Mouse (Mus musculus): ENCODE data around the gene Gba2. TPM values are rescaled to one million over a fixed set of nuclear protein-coding genes. Genes with fewer than 3 reads are reported as not detected.

The Gba2 gene
- polyA plus RNA-seq, 1 experiment from 2014 or later = 39.2 TPM

DNA sequence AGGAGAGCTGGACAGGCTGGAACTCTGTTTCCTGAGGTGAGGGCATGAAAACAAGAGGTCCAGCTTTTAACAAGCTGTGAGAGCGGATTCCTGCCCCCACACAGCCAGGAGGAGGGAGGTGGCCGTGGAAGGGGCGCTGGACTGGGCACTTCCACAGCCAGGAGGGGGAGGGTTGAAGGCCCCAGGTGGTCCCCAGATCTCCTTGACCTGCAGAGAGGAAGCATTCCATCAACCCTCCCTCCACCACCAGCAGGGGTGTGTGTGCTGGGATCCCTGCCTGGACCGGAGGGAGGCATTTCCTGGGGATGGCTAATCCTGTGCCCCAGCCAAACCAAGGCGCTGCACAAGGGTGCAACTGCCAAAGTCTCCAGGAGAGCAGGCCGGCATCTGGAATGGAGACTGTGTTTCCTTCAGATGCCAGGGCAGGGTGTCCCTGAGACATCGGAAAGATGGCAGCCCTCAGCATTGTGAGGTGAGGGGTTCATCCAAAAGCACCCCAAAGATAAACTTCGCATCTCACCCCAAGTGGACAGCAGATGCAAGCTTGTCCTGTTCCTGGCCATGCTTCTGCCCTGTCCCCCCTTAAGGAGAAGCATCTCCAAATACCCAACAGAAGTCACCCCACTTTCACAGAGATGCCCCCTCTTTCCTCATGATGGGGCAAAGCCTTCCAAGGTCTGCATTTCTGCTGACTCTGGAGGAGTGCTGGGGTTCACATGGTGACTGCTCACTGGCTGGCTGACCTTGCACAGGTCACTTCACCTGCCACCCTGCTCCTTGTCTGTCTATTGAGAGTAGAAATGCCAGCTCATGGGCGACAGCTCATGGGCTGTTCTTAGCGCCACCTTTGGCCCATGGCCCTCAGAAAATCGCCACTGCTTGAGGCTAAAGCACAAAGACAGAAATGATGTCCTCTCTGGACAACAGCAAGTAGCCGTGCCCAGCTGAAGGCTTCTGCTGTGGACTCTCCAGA is 6.1 kb upstream of the Gba2 start, which contains the start of gene Msmp:
TSS of gene Msmp (minus strand) at position 51 of the 973 bp plus-strand sequence.
- no peak within 1 kb of the TSS for H3K4me3 ChIP-seq (ENCODE audit: low read depth, low read length)
- WGBS = 71% methylated on average over 12 of the region's 12 CpGs
- H3K27me3 ChIP-seq (replicated peaks; ENCODE audit: control insufficient read depth, insufficient read depth, low read length) = no peaks in the 10 kb centered on the region
- H3K4me2 ChIP-seq (ENCODE audit: low read length) = no peak within 1 kb of the TSS
- no peak for ATAC-seq
- H3K4me1 ChIP-seq (ENCODE audit: control insufficient read depth, insufficient read depth, low read length) = peaks cover 3% of the 10 kb centered on the region; the same call in 1 of the 2 replicates
- no peak within 1 kb of the TSS; the same call in 1 of the 2 replicates for H3K27ac ChIP-seq (ENCODE audit: low read depth, low read length)
- H3K36me3 ChIP-seq (ENCODE audit: control insufficient read depth, insufficient read depth, low read length) = peaks cover 48% of the 10 kb centered on the region
- no peaks in the 10 kb centered on the region for H3K9me3 ChIP-seq (replicated peaks; ENCODE audit: control insufficient read depth, low read length)
- no peak for DNase-seq (ENCODE audit: low spot score)
- H3K9ac ChIP-seq (ENCODE audit: low read length) = no peak within 1 kb of the TSS

DNA sequence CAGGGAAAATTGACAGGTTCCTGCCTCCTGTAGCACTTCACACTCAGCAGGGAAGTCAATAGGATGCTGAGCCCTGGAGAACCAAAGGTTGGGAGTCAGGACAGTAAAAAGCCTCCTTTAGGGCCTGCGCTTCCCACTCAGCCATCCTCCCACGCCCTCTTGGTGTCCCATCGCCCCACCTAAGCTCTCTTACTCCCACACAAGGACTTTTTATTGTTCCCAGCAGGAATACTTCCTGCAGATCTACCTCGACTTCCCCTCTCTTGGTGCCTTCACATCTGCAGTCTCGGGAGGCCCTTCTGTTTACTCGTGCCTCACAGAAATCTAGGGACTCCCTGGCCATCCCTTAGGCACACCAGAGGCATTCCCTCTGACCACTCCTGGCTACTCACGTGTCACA is 4.7 kb upstream of the Gba2 start:
- Histone ChIP-seq H3K9me3 (replicated peaks; ENCODE audit: control insufficient read depth, low read length) (no peaks in the 10 kb centered on the region), H3K4me1 (ENCODE audit: control insufficient read depth, insufficient read depth, low read length) (peaks cover 6% of the 10 kb centered on the region; the same call in 1 of the 2 replicates), H3K4me2 (ENCODE audit: low read length) (no peak overlapping the region), H3K36me3 (ENCODE audit: control insufficient read depth, insufficient read depth, low read length) (peaks cover 48% of the 10 kb centered on the region), H3K9ac (ENCODE audit: low read length) (no peak overlapping the region), H3K27ac (ENCODE audit: low read depth, low read length) (no peak overlapping the region), H3K27me3 (replicated peaks; ENCODE audit: control insufficient read depth, insufficient read depth, low read length) (no peaks in the 10 kb centered on the region), H3K4me3 (ENCODE audit: low read depth, low read length) (no peak overlapping the region)
- DNase-seq (ENCODE audit: low spot score) (no peak), ATAC-seq (no peak)
- WGBS = 79% methylated on average over 7 of the region's 7 CpGs

DNA sequence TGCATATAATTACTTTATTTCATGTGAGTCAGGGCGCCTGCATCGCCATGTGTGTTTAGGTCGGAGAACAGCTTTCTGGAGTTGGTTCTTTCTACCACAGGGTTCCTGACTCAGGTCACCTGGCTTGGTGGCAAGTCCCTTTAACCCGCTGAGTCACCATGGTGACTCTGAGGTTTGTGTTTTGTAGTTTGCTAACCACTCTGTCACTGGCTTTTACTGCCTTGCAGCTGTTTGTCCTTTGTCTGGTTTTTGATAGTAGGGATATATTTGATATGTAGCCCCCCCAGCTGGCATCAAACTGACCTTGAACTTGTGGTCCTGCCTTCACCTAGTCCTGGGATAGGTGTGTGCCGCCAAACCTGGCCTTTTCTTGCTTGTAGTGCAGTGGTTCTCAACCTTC is 3.6 kb upstream of the Gba2 start:
- DNase-seq (ENCODE audit: low spot score) (no peak), ATAC-seq (no peak)
- peaks cover 48% of the 10 kb centered on the region for H3K36me3 ChIP-seq (ENCODE audit: control insufficient read depth, insufficient read depth, low read length)
- H3K27me3 ChIP-seq (replicated peaks; ENCODE audit: control insufficient read depth, insufficient read depth, low read length) = no peaks in the 10 kb centered on the region
- H3K27ac ChIP-seq (ENCODE audit: low read depth, low read length) = no peak overlapping the region
- H3K4me2 ChIP-seq (ENCODE audit: low read length) = no peak overlapping the region
- no peak overlapping the region for H3K4me3 ChIP-seq (ENCODE audit: low read depth, low read length)
- H3K9ac ChIP-seq (ENCODE audit: low read length) = no peak overlapping the region
- WGBS = 89% methylated on average over 5 of the region's 5 CpGs
- H3K9me3 ChIP-seq (replicated peaks; ENCODE audit: control insufficient read depth, low read length) = no peaks in the 10 kb centered on the region
- peaks cover 14% of the 10 kb centered on the region for H3K4me1 ChIP-seq (ENCODE audit: control insufficient read depth, insufficient read depth, low read length)

DNA sequence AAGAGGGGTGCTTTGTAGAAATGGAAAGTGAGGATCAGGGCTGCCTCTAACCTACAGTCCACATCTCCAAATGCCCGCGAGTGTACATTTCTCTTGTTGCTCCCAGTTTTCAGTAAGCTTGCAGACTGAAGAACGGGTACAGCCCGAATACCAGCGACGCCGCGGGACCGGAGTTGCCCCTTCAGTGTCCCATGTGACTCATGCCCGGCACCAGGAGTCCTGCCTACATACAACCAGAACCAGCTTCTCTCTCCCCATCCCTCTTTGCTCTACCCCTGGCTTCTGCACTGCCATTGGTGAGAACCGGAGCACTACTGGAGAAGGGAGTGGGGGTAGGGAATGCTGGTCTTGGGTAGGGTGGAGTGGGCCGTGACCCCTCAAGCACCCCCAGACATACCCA is 2.7 kb upstream of the Gba2 start:
- no peaks in the 10 kb centered on the region for H3K9me3 ChIP-seq (replicated peaks; ENCODE audit: control insufficient read depth, low read length)
- no peak for ATAC-seq
- no peak overlapping the region for H3K4me3 ChIP-seq (ENCODE audit: low read depth, low read length)
- no peaks in the 10 kb centered on the region for H3K27me3 ChIP-seq (replicated peaks; ENCODE audit: control insufficient read depth, insufficient read depth, low read length)
- H3K36me3 ChIP-seq (ENCODE audit: control insufficient read depth, insufficient read depth, low read length) = peaks cover 48% of the 10 kb centered on the region
- no peak overlapping the region for H3K9ac ChIP-seq (ENCODE audit: low read length)
- peaks cover 22% of the 10 kb centered on the region for H3K4me1 ChIP-seq (ENCODE audit: control insufficient read depth, insufficient read depth, low read length)
- 97% methylated on average over 12 of the region's 12 CpGs for WGBS
- H3K27ac ChIP-seq (ENCODE audit: low read depth, low read length) = no peak overlapping the region
- H3K4me2 ChIP-seq (ENCODE audit: low read length) = no peak overlapping the region
- no peak for DNase-seq (ENCODE audit: low spot score)

DNA sequence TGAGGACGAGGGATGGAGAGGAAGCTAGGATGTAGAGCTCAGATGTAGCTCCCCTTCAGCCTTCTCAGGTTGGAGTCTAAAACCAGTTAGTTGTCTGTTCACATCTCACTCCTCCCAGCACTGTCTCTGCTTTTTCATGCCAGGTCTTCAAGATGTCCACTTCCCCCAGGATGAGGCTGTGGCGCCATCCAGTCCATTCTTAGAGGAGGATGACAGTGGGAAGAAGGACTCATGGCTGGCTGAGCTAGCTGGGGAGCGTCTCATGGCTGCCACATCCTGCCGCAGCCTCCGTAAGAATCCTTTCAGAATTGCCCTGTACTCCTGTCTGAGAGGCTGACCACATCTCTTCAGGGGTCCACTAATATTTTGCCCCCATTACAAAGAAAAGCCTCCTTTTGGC is 2.0 kb upstream of the Gba2 start:
- H3K9ac ChIP-seq (ENCODE audit: low read length) = no peak overlapping the region
- 98% methylated on average over 5 of the region's 5 CpGs for WGBS
- no peak for ATAC-seq

DNA sequence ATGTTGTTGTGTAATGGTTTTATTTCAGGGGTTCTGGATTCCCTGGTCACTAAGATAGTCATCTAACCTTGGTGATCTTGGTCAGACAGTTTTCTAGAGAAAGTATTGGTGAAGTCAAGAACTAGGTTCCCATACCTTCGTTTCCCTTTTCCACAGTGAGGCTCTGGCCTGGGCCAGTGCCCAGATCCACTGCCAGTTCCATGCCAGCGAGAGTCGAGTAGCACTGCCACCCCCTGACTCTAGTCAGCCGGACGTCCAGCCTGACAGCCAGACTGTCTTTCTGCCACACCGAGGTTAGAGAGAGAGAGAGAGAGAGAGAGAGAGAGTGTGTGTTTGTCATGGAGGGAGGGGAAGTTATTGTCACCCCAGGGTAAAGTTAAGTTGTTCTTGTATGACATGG is 1.1 kb upstream of the Gba2 start:
- H3K36me3 ChIP-seq (ENCODE audit: control insufficient read depth, insufficient read depth, low read length) = peaks cover 45% of the 10 kb centered on the region
- ATAC-seq (no peak), DNase-seq (ENCODE audit: low spot score) (no peak)
- peak overlapping the region; percentile 89 for H3K4me3 ChIP-seq (ENCODE audit: low read depth, low read length)
- no peaks in the 10 kb centered on the region for H3K9me3 ChIP-seq (replicated peaks; ENCODE audit: control insufficient read depth, low read length)
- peaks cover 37% of the 10 kb centered on the region for H3K4me1 ChIP-seq (ENCODE audit: control insufficient read depth, insufficient read depth, low read length)
- H3K9ac ChIP-seq (ENCODE audit: low read length) = peak overlapping the region; percentile 87
- no peaks in the 10 kb centered on the region for H3K27me3 ChIP-seq (replicated peaks; ENCODE audit: control insufficient read depth, insufficient read depth, low read length)
- 84% methylated on average over 6 of the region's 6 CpGs for WGBS
- H3K27ac ChIP-seq (ENCODE audit: low read depth, low read length) = no peak overlapping the region
- H3K4me2 ChIP-seq (ENCODE audit: low read length) = peak overlapping the region; percentile 98

More for the DNA sequence above, 2.0 kb upstream of the Gba2 start:
- Histone ChIP-seq H3K27ac (ENCODE audit: low read depth, low read length) (no peak overlapping the region), H3K36me3 (ENCODE audit: control insufficient read depth, insufficient read depth, low read length) (peaks cover 48% of the 10 kb centered on the region), H3K27me3 (replicated peaks; ENCODE audit: control insufficient read depth, insufficient read depth, low read length) (no peaks in the 10 kb centered on the region), H3K4me1 (ENCODE audit: control insufficient read depth, insufficient read depth, low read length) (peaks cover 29% of the 10 kb centered on the region), H3K4me2 (ENCODE audit: low read length) (no peak overlapping the region), H3K4me3 (ENCODE audit: low read depth, low read length) (no peak overlapping the region), H3K9me3 (replicated peaks; ENCODE audit: control insufficient read depth, low read length) (no peaks in the 10 kb centered on the region)
- no peak for DNase-seq (ENCODE audit: low spot score)

DNA sequence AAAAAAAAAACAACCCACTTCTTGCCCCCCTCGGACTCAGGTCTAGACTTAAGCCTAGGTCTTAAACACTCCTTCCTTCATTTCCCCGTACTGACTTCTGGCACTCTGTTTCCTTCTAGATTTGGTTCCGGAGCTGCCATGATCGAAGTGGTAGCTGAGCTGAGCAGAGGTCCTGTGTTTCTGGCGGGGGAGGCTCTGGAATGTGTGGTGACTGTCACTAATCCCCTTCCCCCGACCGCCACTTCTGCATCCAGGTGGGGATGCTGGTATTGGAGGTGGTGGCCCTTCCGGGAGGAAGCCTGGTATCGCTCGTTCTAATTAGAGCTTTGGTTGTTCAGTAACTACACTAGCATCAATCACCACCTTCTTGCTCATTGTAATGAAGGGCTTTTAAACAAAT is 583 bp upstream of the Gba2 start:
- Histone ChIP-seq H3K27me3 (replicated peaks; ENCODE audit: control insufficient read depth, insufficient read depth, low read length) (no peaks in the 10 kb centered on the region), H3K4me2 (ENCODE audit: low read length) (peak overlapping the region; percentile 98), H3K9me3 (replicated peaks; ENCODE audit: control insufficient read depth, low read length) (no peaks in the 10 kb centered on the region), H3K9ac (ENCODE audit: low read length) (peak overlapping the region; percentile 87), H3K36me3 (ENCODE audit: control insufficient read depth, insufficient read depth, low read length) (peaks cover 40% of the 10 kb centered on the region), H3K27ac (ENCODE audit: low read depth, low read length) (peak overlapping the region; percentile 62), H3K4me3 (ENCODE audit: low read depth, low read length) (peak overlapping the region; percentile 89), H3K4me1 (ENCODE audit: control insufficient read depth, insufficient read depth, low read length) (peaks cover 37% of the 10 kb centered on the region)
- 6% methylated on average over 10 of the region's 10 CpGs for WGBS
- DNase-seq (ENCODE audit: low spot score) (no peak), ATAC-seq (no peak)

DNA sequence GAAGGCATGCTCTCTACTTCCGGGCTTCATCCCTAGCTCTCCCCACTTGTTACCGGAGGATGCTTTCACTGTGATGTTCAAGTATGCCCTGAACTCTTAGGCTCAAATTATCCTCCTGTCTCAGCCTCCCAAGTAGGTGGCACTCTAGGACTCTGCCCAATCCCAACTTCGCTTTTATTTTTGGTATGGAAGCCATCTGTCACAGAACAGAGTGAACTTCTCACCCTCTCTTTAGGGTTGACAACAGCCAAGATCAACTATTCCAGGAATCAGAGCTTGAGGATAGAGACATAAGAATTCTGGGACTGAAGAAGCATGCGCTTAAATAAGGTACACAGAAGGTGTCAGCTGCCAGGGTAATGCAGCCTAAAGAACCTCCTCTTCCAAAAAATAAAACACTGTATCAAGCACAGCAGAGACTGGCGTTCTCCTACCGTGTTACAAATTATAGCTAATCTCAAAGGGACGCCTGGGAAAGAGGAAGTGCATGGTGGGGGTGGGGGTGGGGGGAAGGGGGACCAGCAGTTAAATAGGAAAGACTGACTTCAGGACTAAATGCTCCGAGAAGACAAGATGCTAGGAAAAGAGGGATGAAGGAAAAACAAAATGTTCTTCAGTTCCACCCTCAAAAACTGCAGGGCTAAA is 1.3 kb downstream of the Gba2 start:
- ATAC-seq = no peak
- Histone ChIP-seq H3K4me2 (ENCODE audit: low read length) (peak overlapping the region; percentile 98), H3K27ac (ENCODE audit: low read depth, low read length) (no peak overlapping the region), H3K9me3 (replicated peaks; ENCODE audit: control insufficient read depth, low read length) (no peaks in the 10 kb centered on the region), H3K4me1 (ENCODE audit: control insufficient read depth, insufficient read depth, low read length) (peaks cover 37% of the 10 kb centered on the region), H3K4me3 (ENCODE audit: low read depth, low read length) (peak overlapping the region; percentile 89), H3K36me3 (ENCODE audit: control insufficient read depth, insufficient read depth, low read length) (peaks cover 40% of the 10 kb centered on the region), H3K27me3 (replicated peaks; ENCODE audit: control insufficient read depth, insufficient read depth, low read length) (no peaks in the 10 kb centered on the region), H3K9ac (ENCODE audit: low read length) (peak overlapping the region; percentile 87)
- no peak for DNase-seq (ENCODE audit: low spot score)
- 57% methylated on average over 8 of the region's 8 CpGs for WGBS

All from forebrain, embryonic 14.5 days (tissue).